Mouse (Mus musculus) olfactory bulb, adult 2 months (tissue): ENCODE data around the gene Acap1. TPM values are rescaled to one million over a fixed set of nuclear protein-coding genes. Genes with fewer than 3 reads are reported as not detected.
A peak's percentile ranks its signal among the peaks of the same experiment; 100 is the strongest.
"Not testable (repeated sequence)": the region's sequence is repeated elsewhere in the genome, so short reads cannot be mapped to it uniquely, and the experiment has no call there.

Source experiments
- H3K27ac ChIP-seq: fragments of 200-500 bp; 2 replicates; pipeline ENCODE4 v1.5.1; 2012; ENCODE audit warnings: low read depth, low read length; ENCODE audit not compliant: insufficient read depth
- H3K4me1 ChIP-seq: fragments of 200-500 bp; 2 replicates; pipeline ENCODE4 v1.6.1; 2012; ENCODE audit warnings: low read length; ENCODE audit not compliant: control insufficient read depth, insufficient read depth
- H3K4me3 ChIP-seq: fragments of 200-500 bp; 2 replicates; pipeline ENCODE4 v1.5.1; 2012; ENCODE audit warnings: mild to moderate bottlenecking, low read depth, low read length, moderate library complexity; ENCODE audit not compliant: insufficient read depth
- CTCF ChIP-seq: fragments of 200-500 bp; IDR thresholded peaks from 2 replicates; pipeline ENCODE4 v1.5.1; 2012; ENCODE audit warnings: low read depth, mild to moderate bottlenecking, low read length, moderate library complexity; ENCODE audit not compliant: insufficient read depth
- POLR2A ChIP-seq: fragments of 200-500 bp; IDR thresholded peaks from 2 replicates; pipeline ENCODE4 v1.6.1; 2012; ENCODE audit warnings: mild to moderate bottlenecking, low read depth, low read length, moderate library complexity; ENCODE audit not compliant: insufficient read depth
- WGBS: fragments of 180-500 bp; shearing (Covaris S2); methylation state at CpG from one replicate; pipeline ENCODE4 v1.1.7; 2018; 5-methylcytosine and 5-hydroxymethylcytosine counted together
- polyA plus RNA-seq: library from polyadenylated mRNA; stranded (reverse); fragments of >200 nt; gene quantifications from 2 replicates; pipeline ENCODE4 v1.2.4, GENCODE M21; 2012; ENCODE audit warnings: low replicate concordance; ENCODE audit not compliant: missing spikeins, insufficient read depth, insufficient read length

Gene Acap1
- polyA plus RNA-seq, 1 experiment = 120 TPM

GRCm38 (mm10) chr11:69917379-69917948 lies 22.1 kb upstream of the Acap1 start:
- H3K4me3 ChIP-seq = no peak overlapping the region
- H3K27ac ChIP-seq = no peak overlapping the region
- H3K4me1 ChIP-seq = peaks cover 28% of the 10 kb centered on the region
- WGBS = 92% methylated on average over 8 of the region's 8 CpGs
- no peak for TF ChIP-seq CTCF

- H3K4me3 ChIP-seq, H3K27ac ChIP-seq: not testable (repeated sequence)
- WGBS = 56% methylated on average over 7 of the region's 7 CpGs
- peaks cover 28% of the 10 kb centered on the region for H3K4me1 ChIP-seq
Observed at GRCm38 (mm10) chr11:69916652-69917378, 21.5 kb upstream of the Acap1 start.

GRCm38 (mm10) chr11:69915667-69916627 lies 20.6 kb upstream of the Acap1 start:
- no peak for TF ChIP-seq CTCF
- no peak for TF ChIP-seq POLR2A
- H3K4me1 ChIP-seq = peaks cover 28% of the 10 kb centered on the region
- WGBS = 61% methylated on average over 5 of the region's 5 CpGs

GRCm38 (mm10) chr11:69914917-69915430 lies 19.6 kb upstream of the Acap1 start:
- 34% methylated on average over 9 of the region's 9 CpGs for WGBS

More at GRCm38 (mm10) chr11:69915667-69916627, 20.6 kb upstream of the Acap1 start:
- Histone ChIP-seq H3K4me3 (no peak overlapping the region), H3K27ac (no peak overlapping the region)

GRCm38 (mm10) chr11:69914372-69914764 lies 19.0 kb upstream of the Acap1 start:
- no peak for TF ChIP-seq POLR2A
- TF ChIP-seq CTCF = no peak
- peak overlapping the region; percentile 93 for H3K4me3 ChIP-seq
- H3K27ac ChIP-seq = peak overlapping the region; percentile 59
- WGBS = 1% methylated on average over 17 of the region's 17 CpGs
- peaks cover 23% of the 10 kb centered on the region for H3K4me1 ChIP-seq

More at GRCm38 (mm10) chr11:69914917-69915430, 19.6 kb upstream of the Acap1 start:
- H3K4me1 ChIP-seq = peaks cover 28% of the 10 kb centered on the region
- H3K27ac ChIP-seq = no peak overlapping the region
- TF ChIP-seq POLR2A (no peak), CTCF (no peak)
- H3K4me3 ChIP-seq = no peak overlapping the region

- H3K27ac ChIP-seq = peak within 1 kb of the TSS; percentile 59
- H3K4me3 ChIP-seq = peak within 1 kb of the TSS; percentile 93
- 1% methylated on average over 61 of the region's 61 CpGs for whole genome bisulfite sequencing
- H3K4me1 ChIP-seq = peaks cover 20% of the 10 kb centered on the region
- TF ChIP-seq POLR2A (peak; percentile 52), CTCF (no peak)
Observed at GRCm38 (mm10) chr11:69913554-69914371, 18.4 kb upstream of the Acap1 start, which contains the start of gene Gps2. Gps2 (plus strand) TSS chr11:69913888.

GRCm38 (mm10) chr11:69912716-69913530 lies 17.6 kb upstream of the Acap1 start:
- Histone ChIP-seq H3K4me1 (peaks cover 20% of the 10 kb centered on the region), H3K27ac (no peak overlapping the region), H3K4me3 (no peak overlapping the region)
- 79% methylated on average over 15 of the region's 15 CpGs for WGBS
- TF ChIP-seq POLR2A (no peak), CTCF (no peak)

- no peak overlapping the region for H3K27ac ChIP-seq
- H3K4me1 ChIP-seq = peaks cover 20% of the 10 kb centered on the region
- no peak for TF ChIP-seq CTCF
- no peak for TF ChIP-seq POLR2A
- no peak overlapping the region for H3K4me3 ChIP-seq
- 89% methylated on average over 6 of the region's 6 CpGs for WGBS
Observed at GRCm38 (mm10) chr11:69911701-69912100, 16.4 kb upstream of the Acap1 start.
